Mouse (Mus musculus) liver, embryonic 15.5 days (tissue): ENCODE measurements around the gene Zfp46. TPM values are rescaled to one million over a fixed set of nuclear protein-coding genes. Genes with fewer than 3 reads are reported as not detected.

Source experiments
- ATAC-seq: fragments of 200-750 bp; cut with Nextera tagmentation; 2 replicates; pipeline ENCODE4 v1.8.0; 2017; ENCODE audit warnings: moderate number of reproducible peaks, mild to moderate bottlenecking, moderate library complexity; ENCODE audit not compliant: insufficient read depth
- H3K27ac ChIP-seq: fragments of 300-500 bp; sonication (generic); replicated peaks from 2 replicates; pipeline ENCODE4 v1.5.1; 2015; ENCODE audit warnings: mild to moderate bottlenecking, inconsistent platforms
- H3K27me3 ChIP-seq: fragments of 300-500 bp; sonication (generic); 2 replicates; pipeline ENCODE4 v1.6.1; 2015; ENCODE audit warnings: mild to moderate bottlenecking, inconsistent platforms
- H3K36me3 ChIP-seq: fragments of 300-500 bp; sonication (generic); replicated peaks from 2 replicates; pipeline ENCODE4 v1.6.1; 2015; ENCODE audit warnings: moderate library complexity, mild to moderate bottlenecking, inconsistent platforms
- H3K4me1 ChIP-seq: fragments of 300-500 bp; sonication (generic); replicated peaks from 2 replicates; pipeline ENCODE4 v1.6.1; 2015; ENCODE audit warnings: inconsistent platforms
- H3K4me2 ChIP-seq: fragments of 300-500 bp; sonication (generic); 2 replicates; pipeline ENCODE4 v1.6.1; 2015; ENCODE audit warnings: moderate library complexity, mild to moderate bottlenecking, inconsistent platforms
- H3K4me3 ChIP-seq: fragments of 300-500 bp; sonication (generic); replicated peaks from 2 replicates; pipeline ENCODE4 v1.5.1; 2015; ENCODE audit warnings: mild to moderate bottlenecking, inconsistent platforms
- H3K9ac ChIP-seq: fragments of 300-500 bp; sonication (generic); 2 replicates; pipeline ENCODE4 v1.6.1; 2015; ENCODE audit warnings: moderate library complexity, mild to moderate bottlenecking, inconsistent platforms
- H3K9me3 ChIP-seq: fragments of 300-500 bp; sonication (generic); replicated peaks from 2 replicates; pipeline ENCODE4 v1.6.1; 2016; ENCODE audit warnings: inconsistent platforms
- WGBS: fragments of 180-500 bp; shearing (Covaris S2); methylation state at CpG from one replicate; pipeline ENCODE4 v1.1.7; 2015; ENCODE audit warnings: mixed read lengths; ENCODE audit not compliant: insufficient replicate concordance; 5-methylcytosine and 5-hydroxymethylcytosine counted together
- polyA plus RNA-seq: library from polyadenylated mRNA; unstranded; fragments of >200 nt; fragmentation: Nextera tagmentation; extraction: Ambion mirVana; gene quantifications from 2 replicates; pipeline ENCODE4 v1.2.1, GENCODE M21; 2015

Zfp46 gene
- polyA plus RNA-seq, 1 experiment from 2014 or later = 2.6 TPM

DNA sequence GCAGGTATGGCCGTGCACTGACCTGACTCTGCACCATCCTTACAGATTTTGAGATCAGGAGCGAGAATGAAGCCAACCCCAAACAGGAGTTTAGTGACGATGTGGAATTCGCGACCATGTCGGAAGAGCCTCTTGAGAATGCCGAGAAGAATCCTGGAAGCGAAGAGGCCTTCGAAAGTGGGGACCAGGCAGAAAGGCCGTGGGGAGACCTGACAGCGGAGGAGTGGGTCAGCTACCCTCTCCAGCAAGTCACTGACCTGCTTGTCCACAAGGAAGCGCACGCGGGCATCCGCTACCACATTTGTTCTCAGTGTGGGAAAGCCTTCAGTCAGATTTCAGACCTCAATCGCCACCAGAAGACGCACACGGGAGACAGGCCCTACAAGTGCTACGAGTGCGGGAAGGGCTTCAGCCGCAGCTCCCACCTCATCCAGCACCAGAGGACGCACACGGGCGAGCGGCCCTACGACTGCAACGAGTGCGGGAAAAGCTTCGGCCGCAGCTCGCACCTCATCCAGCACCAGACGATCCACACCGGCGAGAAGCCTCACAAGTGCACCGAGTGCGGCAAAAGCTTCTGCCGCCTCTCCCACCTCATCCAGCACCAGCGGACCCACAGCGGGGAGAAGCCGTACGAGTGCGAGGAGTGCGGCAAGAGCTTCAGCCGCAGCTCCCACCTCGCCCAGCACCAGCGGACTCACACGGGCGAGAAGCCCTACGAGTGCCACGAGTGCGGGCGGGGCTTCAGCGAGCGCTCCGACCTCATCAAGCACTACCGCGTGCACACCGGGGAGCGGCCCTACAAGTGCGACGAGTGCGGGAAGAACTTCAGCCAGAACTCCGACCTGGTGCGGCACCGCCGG lies 5.7 kb downstream of the Zfp46 start:
- Histone ChIP-seq H3K4me2 (no peak overlapping the region), H3K9ac (no peak overlapping the region), H3K9me3 (no peaks in the 10 kb centered on the region), H3K36me3 (peaks cover 58% of the 10 kb centered on the region), H3K27ac (no peak overlapping the region), H3K4me1 (peaks cover 13% of the 10 kb centered on the region), H3K4me3 (no peak overlapping the region), H3K27me3 (no peaks in the 10 kb centered on the region; the same call in 1 of the 2 replicates)
- 87% methylated on average over 66 of the region's 66 CpGs for WGBS
- no peak for ATAC-seq

DNA sequence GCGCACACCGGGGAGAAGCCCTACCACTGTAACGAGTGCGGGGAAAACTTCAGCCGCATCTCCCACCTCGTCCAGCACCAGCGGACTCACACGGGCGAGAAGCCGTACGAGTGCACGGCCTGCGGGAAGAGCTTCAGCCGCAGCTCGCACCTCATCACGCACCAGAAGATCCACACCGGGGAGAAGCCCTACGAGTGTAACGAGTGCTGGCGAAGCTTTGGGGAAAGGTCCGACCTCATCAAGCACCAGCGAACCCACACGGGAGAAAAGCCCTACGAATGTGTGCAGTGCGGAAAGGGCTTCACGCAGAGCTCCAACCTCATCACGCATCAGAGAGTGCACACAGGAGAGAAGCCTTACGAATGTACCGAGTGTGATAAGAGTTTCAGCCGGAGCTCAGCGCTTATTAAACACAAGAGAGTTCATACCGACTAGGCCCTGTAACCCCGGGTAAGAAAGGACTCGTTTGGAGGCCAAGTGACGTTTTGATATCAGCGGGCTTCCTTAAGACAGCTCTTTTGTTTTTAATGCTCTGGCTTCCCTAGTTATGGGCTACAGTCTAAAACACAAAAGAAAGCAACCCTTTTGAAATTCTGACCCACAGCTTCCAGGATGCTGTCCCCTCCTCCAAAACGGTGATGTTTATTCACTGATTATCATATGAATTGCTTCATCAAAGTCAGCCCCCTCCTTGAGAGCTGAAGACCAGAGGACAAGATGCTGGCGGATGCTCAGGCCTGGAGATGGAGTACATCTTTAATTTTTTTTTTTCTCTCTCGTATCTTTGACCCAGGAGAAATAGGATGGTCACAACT lies 6.5 kb downstream of the Zfp46 start:
- Histone ChIP-seq H3K4me2 (no peak overlapping the region), H3K27ac (no peak overlapping the region), H3K4me3 (no peak overlapping the region), H3K36me3 (peaks cover 58% of the 10 kb centered on the region), H3K9me3 (no peaks in the 10 kb centered on the region), H3K27me3 (no peaks in the 10 kb centered on the region; the same call in 1 of the 2 replicates), H3K4me1 (peaks cover 13% of the 10 kb centered on the region), H3K9ac (no peak overlapping the region)
- 85% methylated on average over 39 of the region's 39 CpGs for WGBS
- ATAC-seq = no peak

DNA sequence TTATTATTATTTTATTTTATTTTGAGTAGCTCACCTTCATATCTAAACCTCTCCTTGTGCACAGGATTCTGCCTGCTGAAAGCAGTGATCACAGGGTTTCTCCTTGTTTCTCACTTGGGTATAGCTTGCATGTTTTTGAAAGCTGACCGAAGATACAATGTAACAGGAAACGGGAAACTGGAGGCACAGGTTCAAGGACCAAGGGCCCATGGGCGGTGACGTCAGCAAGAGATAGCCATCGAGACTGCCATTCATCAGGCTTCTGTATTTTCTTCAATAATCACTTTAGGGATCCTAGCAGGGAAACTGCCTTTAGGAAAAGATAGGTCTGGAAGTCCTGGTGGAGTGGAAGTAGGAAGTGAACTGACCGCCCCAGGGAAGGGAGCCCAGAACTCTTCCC lies 7.2 kb downstream of the Zfp46 start:
- no peak overlapping the region for H3K27ac ChIP-seq
- peaks cover 58% of the 10 kb centered on the region for H3K36me3 ChIP-seq
- WGBS = 84% methylated on average over 6 of the region's 6 CpGs
- no peaks in the 10 kb centered on the region for H3K9me3 ChIP-seq
- no peak overlapping the region for H3K4me2 ChIP-seq
- no peak overlapping the region for H3K4me3 ChIP-seq
- no peak overlapping the region for H3K9ac ChIP-seq
- ATAC-seq = no peak
- H3K4me1 ChIP-seq = peaks cover 8% of the 10 kb centered on the region
- H3K27me3 ChIP-seq = no peaks in the 10 kb centered on the region; the same call in 1 of the 2 replicates

DNA sequence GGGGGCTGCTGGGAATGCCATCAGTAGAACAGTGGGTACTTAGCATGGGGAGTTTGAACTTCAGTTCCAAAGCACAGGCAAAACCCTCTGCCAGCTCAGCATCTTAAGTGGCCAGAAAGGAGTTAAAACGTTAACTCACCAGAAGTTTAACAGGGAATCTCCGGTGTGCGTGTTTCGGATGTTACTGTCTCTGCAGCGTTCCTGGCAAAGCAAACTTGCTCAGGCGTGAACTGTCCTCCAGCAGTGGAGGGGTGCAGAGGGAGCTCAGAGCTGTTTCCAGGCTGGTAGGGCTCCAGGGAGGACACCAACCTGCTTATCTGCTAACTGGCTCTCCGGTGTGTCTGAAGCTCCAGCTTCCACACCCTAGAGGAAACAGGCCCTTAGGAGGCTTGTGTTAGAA lies 11.5 kb downstream of the Zfp46 start:
- Histone ChIP-seq H3K9me3 (peaks cover 5% of the 10 kb centered on the region; the same call in 1 of the 2 replicates), H3K36me3 (peaks cover 23% of the 10 kb centered on the region), H3K9ac (no peak overlapping the region), H3K4me3 (no peak overlapping the region), H3K27me3 (peaks cover 21% of the 10 kb centered on the region), H3K27ac (no peak overlapping the region), H3K4me2 (no peak overlapping the region), H3K4me1 (no peaks in the 10 kb centered on the region)
- 68% methylated on average over 7 of the region's 7 CpGs for WGBS
- no peak for ATAC-seq

DNA sequence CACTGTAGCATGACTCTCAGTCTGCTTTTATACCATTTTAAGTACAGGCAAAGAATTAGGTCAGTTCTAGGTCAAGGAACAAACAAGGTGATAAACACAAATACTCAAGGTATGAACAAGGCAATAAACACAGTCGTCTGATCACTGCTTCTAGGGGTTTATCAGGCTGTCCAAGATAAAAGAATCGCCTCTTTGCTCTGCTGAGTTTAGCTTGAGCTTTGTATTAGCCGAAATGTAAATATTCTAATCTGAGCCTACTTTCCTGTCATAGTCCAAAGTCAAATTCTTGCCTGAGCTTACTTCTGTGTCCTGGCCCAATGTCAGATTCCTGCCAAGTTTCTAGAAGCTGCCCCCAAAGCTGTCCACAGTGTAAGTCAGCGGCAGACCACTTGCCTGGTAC lies 18.0 kb downstream of the Zfp46 start:
- H3K27ac ChIP-seq = no peak overlapping the region
- no peaks in the 10 kb centered on the region for H3K36me3 ChIP-seq
- WGBS = 39% methylated on average over 4 of the region's 4 CpGs
- H3K27me3 ChIP-seq = peaks cover 35% of the 10 kb centered on the region
- H3K4me2 ChIP-seq = no peak overlapping the region
- no peak overlapping the region for H3K4me3 ChIP-seq
- peaks cover 3% of the 10 kb centered on the region; the same call in 1 of the 2 replicates for H3K4me1 ChIP-seq
- H3K9me3 ChIP-seq = peaks cover 5% of the 10 kb centered on the region; the same call in 1 of the 2 replicates
- H3K9ac ChIP-seq = no peak overlapping the region
- ATAC-seq = no peak

DNA sequence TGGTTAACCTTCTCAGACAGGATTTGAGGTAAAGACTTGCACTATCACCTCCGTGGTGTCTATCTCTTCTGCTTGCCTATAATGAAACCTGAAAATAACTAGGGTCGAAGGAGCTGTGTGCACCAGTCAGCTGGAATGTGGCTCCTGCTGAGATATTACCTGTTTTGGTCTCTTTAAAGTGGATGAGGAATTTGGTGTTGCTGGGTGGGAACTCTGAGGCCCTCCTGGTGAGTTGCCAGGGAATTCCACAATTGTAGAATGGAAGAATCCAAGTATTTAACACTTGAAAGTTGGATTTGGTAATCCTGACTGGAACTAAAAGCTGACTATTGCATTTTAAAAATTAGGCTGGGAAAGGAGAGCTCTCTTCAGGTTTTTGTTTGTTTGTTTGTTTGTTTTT lies 19.7 kb downstream of the Zfp46 start:
- Histone ChIP-seq H3K27ac (no peak overlapping the region), H3K4me1 (peaks cover 10% of the 10 kb centered on the region), H3K9me3 (peaks cover 5% of the 10 kb centered on the region; the same call in 1 of the 2 replicates), H3K4me3 (no peak overlapping the region), H3K9ac (no peak overlapping the region), H3K27me3 (peaks cover 24% of the 10 kb centered on the region), H3K4me2 (no peak overlapping the region), H3K36me3 (no peaks in the 10 kb centered on the region)
- WGBS = 41% methylated on average over 2 of the region's 2 CpGs
- ATAC-seq = no peak

DNA sequence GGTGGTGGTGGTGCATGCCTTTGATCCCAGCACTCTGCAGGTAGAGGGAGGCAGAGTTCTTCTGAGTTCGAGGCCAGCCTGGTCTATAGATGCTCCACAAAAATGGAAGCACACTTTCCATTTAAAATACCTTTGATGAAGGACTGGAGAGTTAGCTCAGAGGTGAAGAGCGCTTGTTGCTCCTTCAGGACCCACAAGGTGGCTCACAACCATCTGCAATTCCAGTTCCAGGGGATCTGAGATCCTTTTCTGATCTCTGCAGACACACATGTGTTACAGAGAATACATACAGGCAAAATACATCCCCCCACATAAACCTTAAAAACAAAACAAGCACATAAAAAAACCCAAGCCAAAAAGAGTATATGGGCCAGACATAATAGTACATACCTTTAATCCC lies 23.9 kb downstream of the Zfp46 start:
- Histone ChIP-seq H3K4me1 (peaks cover 28% of the 10 kb centered on the region), H3K9me3 (no peaks in the 10 kb centered on the region), H3K4me2 (no peak overlapping the region), H3K9ac (no peak overlapping the region), H3K36me3 (no peaks in the 10 kb centered on the region), H3K27me3 (peaks cover 14% of the 10 kb centered on the region; the same call in 1 of the 2 replicates), H3K4me3 (no peak overlapping the region), H3K27ac (no peak overlapping the region)
- 62% methylated on average over 2 of the region's 2 CpGs for WGBS
- ATAC-seq = no peak

DNA sequence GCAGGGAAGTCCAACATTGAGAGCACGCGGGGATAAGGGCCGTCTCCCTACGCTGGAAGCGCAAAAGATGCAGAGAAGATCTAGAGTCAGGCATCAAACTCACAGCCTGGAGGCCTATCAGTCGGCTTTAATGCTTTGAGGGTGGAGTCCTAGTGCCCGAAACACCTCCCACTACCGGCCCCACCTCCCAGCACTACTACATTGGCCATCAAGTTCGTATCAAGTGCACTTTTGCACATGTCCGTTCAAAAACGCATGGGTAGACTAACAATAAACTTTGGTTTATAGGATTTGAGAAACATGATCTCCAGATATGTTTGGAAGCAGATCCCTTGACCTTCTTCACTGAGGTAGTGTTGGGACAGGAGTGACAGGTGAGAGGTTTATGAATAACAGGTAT lies 25.3 kb downstream of the Zfp46 start:
- peaks cover 32% of the 10 kb centered on the region for H3K4me1 ChIP-seq
- H3K4me3 ChIP-seq = peak overlapping the region; percentile 88
- 2% methylated on average over 11 of the region's 11 CpGs for WGBS
- H3K4me2 ChIP-seq = peak overlapping the region; percentile 96
- H3K9ac ChIP-seq = peak overlapping the region; percentile 98
- peak overlapping the region; percentile 98 for H3K27ac ChIP-seq
- peaks cover 14% of the 10 kb centered on the region; the same call in 1 of the 2 replicates for H3K27me3 ChIP-seq
- H3K9me3 ChIP-seq = no peaks in the 10 kb centered on the region
- H3K36me3 ChIP-seq = no peaks in the 10 kb centered on the region
- ATAC-seq = peak; percentile 48

DNA sequence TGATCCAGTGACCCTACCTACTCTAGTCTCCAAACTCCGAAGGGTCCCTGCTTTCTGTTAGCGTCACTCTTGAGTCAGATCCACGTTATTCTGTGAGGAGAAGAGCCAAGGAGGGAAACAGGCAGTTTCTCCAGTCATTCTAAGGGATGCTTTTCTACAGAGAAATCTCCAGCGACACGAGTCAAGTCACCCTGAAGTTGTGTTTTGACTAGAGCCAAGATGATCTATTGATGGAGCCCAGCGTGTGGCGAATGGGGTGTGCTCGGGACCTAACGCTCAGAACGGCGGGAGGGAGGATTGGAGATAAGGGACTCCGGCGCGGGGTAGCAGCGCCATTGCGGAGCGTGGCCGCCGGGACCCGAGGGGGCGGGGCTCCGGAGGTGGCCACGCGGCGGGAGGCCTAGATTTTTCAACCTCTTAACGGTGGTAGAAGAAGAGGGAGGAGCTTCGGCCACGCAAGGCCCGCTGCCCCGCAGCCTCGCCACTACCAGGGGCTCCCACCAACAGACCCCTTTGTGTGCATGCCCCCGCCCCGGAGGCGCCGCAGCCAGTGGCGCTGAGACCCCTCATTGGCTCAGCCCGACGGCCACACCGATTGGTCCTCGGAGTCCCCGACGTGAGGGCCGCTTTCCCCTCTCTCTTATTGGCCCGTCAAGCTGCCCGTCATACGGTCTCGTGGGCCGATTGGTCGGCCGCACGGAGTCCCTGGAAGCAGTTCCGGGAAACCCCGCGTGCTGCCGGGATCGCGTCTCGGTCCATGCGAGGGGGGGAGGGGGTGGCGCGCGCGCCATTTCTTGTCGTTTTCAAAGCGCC lies 26.0 kb downstream of the Zfp46 start, which contains the start of gene Hnrnpr:
TSS of gene Hnrnpr (plus strand) at position 714 of the 813 bp plus-strand sequence.
- ATAC-seq = peak; percentile 92
- Histone ChIP-seq H3K36me3 (no peaks in the 10 kb centered on the region), H3K27me3 (peaks cover 14% of the 10 kb centered on the region; the same call in 1 of the 2 replicates), H3K9ac (peak within 1 kb of the TSS; percentile 98), H3K4me2 (peak within 1 kb of the TSS; percentile 96), H3K9me3 (no peaks in the 10 kb centered on the region), H3K4me1 (peaks cover 32% of the 10 kb centered on the region), H3K4me3 (peak within 1 kb of the TSS; percentile 88), H3K27ac (peak within 1 kb of the TSS; percentile 98)
- under 1% methylated on average over 62 of the region's 65 CpGs for WGBS
